Mouse (Mus musculus): ENCODE measurements around the gene Gli2. TPM values are rescaled to one million over a fixed set of nuclear protein-coding genes. Genes with fewer than 3 reads are reported as not detected.

The Gli2 gene
- polyA plus RNA-seq, 1 experiment, result 0.65 TPM

DNA sequence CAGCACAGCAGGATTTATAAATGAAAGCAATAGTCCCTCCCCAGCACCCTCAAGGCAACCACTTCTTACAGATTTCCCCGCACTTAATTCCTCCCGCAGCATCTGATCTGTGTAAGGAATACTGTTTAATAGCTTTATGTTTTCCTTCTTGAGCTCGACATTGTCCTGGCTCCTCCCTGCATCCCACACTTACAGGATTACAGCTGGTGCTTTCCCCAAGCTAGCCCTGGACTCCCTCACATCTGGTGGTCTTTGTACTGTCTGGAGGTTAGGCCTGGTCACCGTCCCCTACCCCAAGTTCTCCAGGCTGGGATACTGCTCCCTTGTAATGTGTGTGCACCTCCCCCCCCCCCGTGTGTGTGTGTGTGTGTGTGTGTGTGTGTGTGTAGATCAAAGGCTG lies 101.1 kb downstream of the Gli2 start:
- H3K27me3 ChIP-seq (ENCODE audit: control insufficient read depth, insufficient read depth, insufficient read length), result no peaks in the 10 kb centered on the region
- no peaks in the 10 kb centered on the region for H3K79me2 ChIP-seq (ENCODE audit: control insufficient read depth, insufficient read depth)
- no peak overlapping the region for H3ac ChIP-seq (ENCODE audit: control insufficient read depth, insufficient read length)
- no peak overlapping the region for H3K4me2 ChIP-seq (ENCODE audit: low read depth)
- TF ChIP-seq REST (IDR thresholded peaks at IDR 0.05; ENCODE audit: insufficient read depth, insufficient read length) (no peak), E2F4 (IDR thresholded peaks at IDR 0.05; ENCODE audit: insufficient read depth) (no peak)
- no peaks in the 10 kb centered on the region for H3K36me3 ChIP-seq (ENCODE audit: control insufficient read depth, insufficient read depth)
- H3K4me3 ChIP-seq, result no peak overlapping the region

DNA sequence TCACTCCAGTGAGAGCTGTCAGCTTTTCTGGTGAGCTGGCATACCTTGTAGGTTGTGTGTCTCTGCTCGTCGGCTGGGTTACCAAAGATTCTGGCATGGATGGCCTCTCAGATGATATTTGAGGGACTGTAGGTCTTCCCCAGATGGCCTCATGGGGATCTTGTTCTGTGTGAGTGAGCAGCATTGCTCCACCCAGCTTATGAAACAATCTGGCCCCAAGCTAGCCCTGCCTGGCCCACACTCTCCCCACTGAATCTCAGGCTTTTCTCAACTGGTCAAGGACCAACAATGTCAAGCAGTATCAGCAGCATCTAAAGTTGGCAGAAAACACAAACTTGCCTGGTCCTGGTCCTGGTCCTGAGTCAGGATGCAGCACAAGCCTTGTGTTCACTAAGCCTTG lies 105.0 kb downstream of the Gli2 start:
- no peak overlapping the region for H3ac ChIP-seq (ENCODE audit: control insufficient read depth, insufficient read length)
- H3K79me2 ChIP-seq (ENCODE audit: control insufficient read depth, insufficient read depth), result no peaks in the 10 kb centered on the region
- no peaks in the 10 kb centered on the region for H3K36me3 ChIP-seq (ENCODE audit: control insufficient read depth, insufficient read depth)
- no peak overlapping the region for H3K4me2 ChIP-seq (ENCODE audit: low read depth)
- H3K27me3 ChIP-seq (ENCODE audit: control insufficient read depth, insufficient read depth, insufficient read length), result no peaks in the 10 kb centered on the region
- H3K4me3 ChIP-seq, result no peak overlapping the region
- TF ChIP-seq CEBPB (IDR thresholded peaks at IDR 0.05; ENCODE audit: insufficient read depth, poor library complexity, severe bottlenecking), result no peak
- TF ChIP-seq MAX (IDR thresholded peaks at IDR 0.05; ENCODE audit: low read depth), result no peak
- TF ChIP-seq USF1 (IDR thresholded peaks at IDR 0.05; ENCODE audit: low read depth), result no peak
- TF ChIP-seq TCF3 (IDR thresholded peaks at IDR 0.05; ENCODE audit: insufficient read length, low read depth), result no peak
- no peak for TF ChIP-seq POLR2A (IDR thresholded peaks at IDR 0.05; ENCODE audit: insufficient read length, low read depth)
- TF ChIP-seq TCF12 (IDR thresholded peaks at IDR 0.05; ENCODE audit: insufficient read depth, poor library complexity, severe bottlenecking), result no peak
- TF ChIP-seq SRF (IDR thresholded peaks at IDR 0.05; ENCODE audit: control insufficient read depth, insufficient read length, low read depth), result no peak
- TF ChIP-seq MYOD1 (IDR thresholded peaks at IDR 0.05; ENCODE audit: control insufficient read depth in 1 of 3, insufficient read length in 2 of 3, low read depth in 2 of 3), result no peak
- no peak for TF ChIP-seq POLR2AphosphoS2 (IDR thresholded peaks at IDR 0.05; ENCODE audit: insufficient read length, low read depth)
- TF ChIP-seq E2F4 (IDR thresholded peaks at IDR 0.05; ENCODE audit: insufficient read depth), result no peak
- no peak for TF ChIP-seq MYOG (IDR thresholded peaks at IDR 0.05; ENCODE audit: control insufficient read depth in 1 of 3, insufficient read depth in 1 of 3, insufficient read length in 2 of 3, low read depth in 2 of 3)
- no peak for TF ChIP-seq REST (IDR thresholded peaks at IDR 0.05; ENCODE audit: insufficient read depth, insufficient read length)

- H3K79me2 ChIP-seq (ENCODE audit: control insufficient read depth, insufficient read depth), result no peaks in the 10 kb centered on the region
- no peak overlapping the region for H3K4me3 ChIP-seq
- no peaks in the 10 kb centered on the region for H3K36me3 ChIP-seq (ENCODE audit: control insufficient read depth, insufficient read depth)
- TF ChIP-seq TCF12 (IDR thresholded peaks at IDR 0.05; ENCODE audit: insufficient read depth, poor library complexity, severe bottlenecking), result no peak
- TF ChIP-seq CEBPB (IDR thresholded peaks at IDR 0.05; ENCODE audit: insufficient read depth, poor library complexity, severe bottlenecking), result no peak
- TF ChIP-seq MYOD1 (IDR thresholded peaks at IDR 0.05; ENCODE audit: control insufficient read depth in 1 of 3, insufficient read length in 2 of 3, low read depth in 2 of 3), result no peak
- TF ChIP-seq MYOG (IDR thresholded peaks at IDR 0.05; ENCODE audit: control insufficient read depth in 1 of 3, insufficient read depth in 1 of 3, insufficient read length in 2 of 3, low read depth in 2 of 3), result no peak
- no peak for TF ChIP-seq SRF (IDR thresholded peaks at IDR 0.05; ENCODE audit: control insufficient read depth, insufficient read length, low read depth)
- TF ChIP-seq E2F4 (IDR thresholded peaks at IDR 0.05; ENCODE audit: insufficient read depth), result no peak
- TF ChIP-seq POLR2A (IDR thresholded peaks at IDR 0.05; ENCODE audit: insufficient read length, low read depth), result no peak
- no peak for TF ChIP-seq TCF3 (IDR thresholded peaks at IDR 0.05; ENCODE audit: insufficient read length, low read depth)
- no peak for TF ChIP-seq MAX (IDR thresholded peaks at IDR 0.05; ENCODE audit: low read depth)
- no peak for TF ChIP-seq POLR2AphosphoS2 (IDR thresholded peaks at IDR 0.05; ENCODE audit: insufficient read length, low read depth)
- no peak for TF ChIP-seq USF1 (IDR thresholded peaks at IDR 0.05; ENCODE audit: low read depth)
- no peak for TF ChIP-seq REST (IDR thresholded peaks at IDR 0.05; ENCODE audit: insufficient read depth, insufficient read length)
- no peak overlapping the region for H3ac ChIP-seq (ENCODE audit: control insufficient read depth, insufficient read length)
- no peak overlapping the region for H3K4me2 ChIP-seq (ENCODE audit: low read depth)
- H3K27me3 ChIP-seq (ENCODE audit: control insufficient read depth, insufficient read depth, insufficient read length), result no peaks in the 10 kb centered on the region
Observed at GRCm38 (mm10) chr1:118947221-118947620, 106.2 kb downstream of the Gli2 start.

GRCm38 (mm10) chr1:118941336-118941735 lies 112.1 kb downstream of the Gli2 start:
- Histone ChIP-seq H3K27me3 (ENCODE audit: control insufficient read depth, insufficient read depth, insufficient read length) (no peaks in the 10 kb centered on the region), H3K79me2 (ENCODE audit: control insufficient read depth, insufficient read depth) (no peaks in the 10 kb centered on the region), H3ac (ENCODE audit: control insufficient read depth, insufficient read length) (no peak overlapping the region), H3K4me3 (no peak overlapping the region), H3K4me2 (ENCODE audit: low read depth) (no peak overlapping the region), H3K36me3 (ENCODE audit: control insufficient read depth, insufficient read depth) (no peaks in the 10 kb centered on the region)
- TF ChIP-seq POLR2A (IDR thresholded peaks at IDR 0.05; ENCODE audit: insufficient read length, low read depth) (no peak), MAX (IDR thresholded peaks at IDR 0.05; ENCODE audit: low read depth) (no peak), TCF12 (IDR thresholded peaks at IDR 0.05; ENCODE audit: insufficient read depth, poor library complexity, severe bottlenecking) (no peak), SRF (IDR thresholded peaks at IDR 0.05; ENCODE audit: control insufficient read depth, insufficient read length, low read depth) (no peak), TCF3 (IDR thresholded peaks at IDR 0.05; ENCODE audit: insufficient read length, low read depth) (no peak), USF1 (IDR thresholded peaks at IDR 0.05; ENCODE audit: low read depth) (no peak), MYOD1 (IDR thresholded peaks at IDR 0.05; ENCODE audit: control insufficient read depth in 1 of 3, insufficient read length in 2 of 3, low read depth in 2 of 3) (no peak), CEBPB (IDR thresholded peaks at IDR 0.05; ENCODE audit: insufficient read depth, poor library complexity, severe bottlenecking) (no peak), MYOG (IDR thresholded peaks at IDR 0.05; ENCODE audit: control insufficient read depth in 1 of 3, insufficient read depth in 1 of 3, insufficient read length in 2 of 3, low read depth in 2 of 3) (no peak), POLR2AphosphoS2 (IDR thresholded peaks at IDR 0.05; ENCODE audit: insufficient read length, low read depth) (no peak), REST (IDR thresholded peaks at IDR 0.05; ENCODE audit: insufficient read depth, insufficient read length) (no peak), E2F4 (IDR thresholded peaks at IDR 0.05; ENCODE audit: insufficient read depth) (no peak)

DNA sequence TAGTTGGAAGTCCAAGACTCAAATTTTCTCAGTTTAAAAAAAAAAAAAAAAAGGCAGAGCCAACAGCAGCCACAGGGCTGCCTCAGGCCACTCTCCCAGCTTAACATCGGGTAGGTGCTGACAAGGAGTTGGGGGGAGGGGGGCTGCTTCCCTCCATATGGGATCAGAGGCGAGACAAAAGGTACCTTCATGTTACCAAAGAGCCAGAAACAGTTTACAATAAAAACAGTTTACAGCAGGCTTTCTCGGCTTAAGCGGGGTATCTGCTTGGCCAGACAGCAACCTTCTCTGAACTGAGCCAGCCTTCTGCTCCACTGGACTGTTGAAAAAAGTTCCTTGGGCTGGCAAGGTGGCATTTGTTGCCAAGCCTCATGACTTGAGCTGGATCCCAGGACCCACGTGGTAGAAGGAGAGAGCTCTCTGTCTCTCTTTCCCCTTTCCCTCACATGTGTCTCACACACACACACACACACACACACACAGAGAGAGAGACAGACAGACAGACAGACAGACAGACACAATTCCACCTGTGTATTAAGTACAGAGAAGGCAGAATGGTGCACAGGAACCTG lies 113.1 kb downstream of the Gli2 start:
- Histone ChIP-seq H3ac (ENCODE audit: control insufficient read depth, insufficient read length) (no peak overlapping the region), H3K4me3 (no peak overlapping the region), H3K27me3 (ENCODE audit: control insufficient read depth, insufficient read depth, insufficient read length) (no peaks in the 10 kb centered on the region), H3K4me2 (ENCODE audit: low read depth) (no peak overlapping the region), H3K79me2 (ENCODE audit: control insufficient read depth, insufficient read depth) (no peaks in the 10 kb centered on the region), H3K36me3 (ENCODE audit: control insufficient read depth, insufficient read depth) (no peaks in the 10 kb centered on the region)
- TF ChIP-seq POLR2AphosphoS2 (IDR thresholded peaks at IDR 0.05; ENCODE audit: insufficient read length, low read depth) (no peak), MYOD1 (IDR thresholded peaks at IDR 0.05; ENCODE audit: control insufficient read depth in 1 of 3, insufficient read length in 2 of 3, low read depth in 2 of 3) (no peak)

All from myocyte (in vitro differentiated cells).